17 mouse cellular contexts compared by ENCODE assay signal in genomic region chr9:95521031-95521430, GRCm38 (mm10). TPM values are rescaled to one million over a fixed set of nuclear protein-coding genes. Genes with fewer than 3 reads are reported as not detected.
DNase-seq lines count a peak whose midpoint lies in the region; ATAC-seq and TF ChIP-seq lines count a peak whose summit lies in the region.
"Had no signal": no experiment of that assay in that cellular context is flagged by ENCODE, and none has a peak within 500 bp of the region (broad histone marks: within the 10 kb centered on the region; RNA-seq: fewer than 3 reads in every experiment).

No protein-coding gene starts in this region.

- no peak for DNase-seq in frontal cortex, postnatal 10 days (ENCODE audit: low spot score in 2 of 2)
- peak; percentile 75 for DNase-seq in midbrain, embryonic 11.5 days (ENCODE audit: low spot score, missing footprints)
- DNase-seq in R1 (ENCODE audit: low read depth, low spot score) = peak; percentile 88
- DNase-seq in urinary bladder, adult 18-20 months (ENCODE audit: low spot score in 2 of 2) = no peak
- no peak for DNase-seq in stomach, postnatal 0 days (ENCODE audit: low spot score)
- DNase-seq in left cerebral cortex, postnatal 10 days (ENCODE audit: extremely low spot score in 1 of 2, low spot score in 2 of 2) = no peak
- DNase-seq: adrenal gland, adult 8-10 months; cerebellum, adult 2 months; gastrocnemius, postnatal 25 days; heart, postnatal 10 days had no signal

- intact Hi-C loops in left cerebral cortex, postnatal 10 days (cut with DNase I) = loop anchor here (10.0 kb wide), 1 partner anchor 334 kb away; the partner anchor contains the start of gene Atr

- no peak for TF ChIP-seq CTCF in stomach, postnatal 0 days (IDR thresholded peaks at IDR 0.05; ENCODE audit: low read depth)

- no peak overlapping the region for H3K9ac ChIP-seq in midbrain, embryonic 11.5 days (ENCODE audit: low read length)
- no peak overlapping the region for H3K9ac ChIP-seq in midbrain, embryonic 13.5 days (replicated peaks)
- H3K9ac ChIP-seq in stomach, postnatal 0 days (ENCODE audit: low read length) = no peak overlapping the region
- H3K9ac ChIP-seq: forebrain, embryonic 13.5 days; hindbrain, embryonic 12.5 days had no signal

- no peak overlapping the region for H3K27ac ChIP-seq in midbrain, embryonic 11.5 days (ENCODE audit: low read depth, low read length)
- H3K27ac ChIP-seq in midbrain, embryonic 13.5 days = no peak overlapping the region
- no peak overlapping the region for H3K27ac ChIP-seq in stomach, postnatal 0 days (replicated peaks)
- H3K27ac ChIP-seq: embryonic facial prominence, embryonic 10.5 days; forebrain, embryonic 13.5 days; hindbrain, embryonic 12.5 days had no signal

- H3K4me3 ChIP-seq in midbrain, embryonic 11.5 days (ENCODE audit: low read depth, low read length) = no peak overlapping the region
- no peak overlapping the region for H3K4me3 ChIP-seq in midbrain, embryonic 13.5 days (replicated peaks)
- no peak overlapping the region for H3K4me3 ChIP-seq in stomach, postnatal 0 days (ENCODE audit: low read depth, low read length)
- H3K4me3 ChIP-seq: embryonic facial prominence, embryonic 10.5 days; forebrain, embryonic 13.5 days; hindbrain, embryonic 12.5 days had no signal

- TF ChIP-seq EP300 in stomach, postnatal 0 days (optimal IDR thresholded peaks at IDR 0.05) = no peak

- H3K4me2 ChIP-seq in midbrain, embryonic 11.5 days = no peak overlapping the region
- H3K4me2 ChIP-seq in midbrain, embryonic 13.5 days (replicated peaks) = no peak overlapping the region
- H3K4me2 ChIP-seq in stomach, postnatal 0 days (replicated peaks; ENCODE audit: low read depth) = no peak overlapping the region
- H3K4me2 ChIP-seq: forebrain, embryonic 13.5 days; hindbrain, embryonic 12.5 days had no signal

- H3K9me3 ChIP-seq in midbrain, embryonic 11.5 days (ENCODE audit: control insufficient read depth, low read length) = no peaks in the 10 kb centered on the region
- H3K9me3 ChIP-seq in midbrain, embryonic 13.5 days = no peaks in the 10 kb centered on the region
- H3K9me3 ChIP-seq in stomach, postnatal 0 days (ENCODE audit: control insufficient read depth, low read length) = no peaks in the 10 kb centered on the region
- H3K9me3 ChIP-seq: embryonic facial prominence, embryonic 10.5 days; forebrain, embryonic 13.5 days; hindbrain, embryonic 12.5 days had no signal

- no peaks in the 10 kb centered on the region for H3K4me1 ChIP-seq in midbrain, embryonic 11.5 days (ENCODE audit: control insufficient read depth, insufficient read depth, low read length)
- H3K4me1 ChIP-seq in midbrain, embryonic 13.5 days (replicated peaks) = no peaks in the 10 kb centered on the region
- H3K4me1 ChIP-seq in stomach, postnatal 0 days (replicated peaks; ENCODE audit: control insufficient read depth, insufficient read depth) = no peaks in the 10 kb centered on the region
- H3K4me1 ChIP-seq: forebrain, embryonic 13.5 days; hindbrain, embryonic 12.5 days had no signal

- 90% methylated on average over 8 of the region's 8 CpGs for WGBS in midbrain, embryonic 11.5 days
- WGBS in midbrain, embryonic 13.5 days = 92% methylated on average over 8 of the region's 8 CpGs
- WGBS in stomach, postnatal 0 days = 85% methylated on average over 8 of the region's 8 CpGs

- H3K27me3 ChIP-seq in midbrain, embryonic 11.5 days (ENCODE audit: control insufficient read depth, insufficient read depth, low read length) = no peaks in the 10 kb centered on the region
- H3K27me3 ChIP-seq in midbrain, embryonic 13.5 days = no peaks in the 10 kb centered on the region
- H3K27me3 ChIP-seq in stomach, postnatal 0 days (ENCODE audit: control insufficient read depth, insufficient read depth, low read length) = no peaks in the 10 kb centered on the region
- H3K27me3 ChIP-seq: forebrain, embryonic 13.5 days; hindbrain, embryonic 12.5 days; Patski had no signal

- H3K36me3 ChIP-seq in midbrain, embryonic 11.5 days (ENCODE audit: control insufficient read depth, insufficient read depth, low read length) = no peaks in the 10 kb centered on the region
- no peaks in the 10 kb centered on the region for H3K36me3 ChIP-seq in midbrain, embryonic 13.5 days
- no peaks in the 10 kb centered on the region for H3K36me3 ChIP-seq in stomach, postnatal 0 days (ENCODE audit: control insufficient read depth, insufficient read depth, low read length)
- H3K36me3 ChIP-seq: embryonic facial prominence, embryonic 10.5 days; hindbrain, embryonic 12.5 days had no signal

- 0 out of 2 replicates have a peak, but pooled peaks have one; percentile 41 for ATAC-seq in frontal cortex, adult (ENCODE audit: low TSS enrichment)
- ATAC-seq in midbrain, embryonic 11.5 days (ENCODE audit: low FRiP score) = no peak
- no peak for ATAC-seq in midbrain, embryonic 13.5 days
- no peak for ATAC-seq in stomach, postnatal 0 days (ENCODE audit: low FRiP score, low TSS enrichment)
- ATAC-seq: forebrain, embryonic 13.5 days; hindbrain, embryonic 16.5 days; Patski had no signal

RNA-seq across cellular contexts. Expression of gene U2surp, which starts 9.2 kb away (rescaled TPM):
- 157 and 169 TPM in 2 replicates for polyA plus RNA-seq in midbrain, embryonic 11.5 days (2014; fragmentation: Nextera tagmentation; extraction: Ambion mirVana)
- polyA plus RNA-seq in midbrain, embryonic 13.5 days (2015; fragmentation: Nextera tagmentation; extraction: Ambion mirVana) = 153 and 172 TPM in 2 replicates
- 67.9 and 75.2 TPM in 2 replicates for polyA plus RNA-seq in stomach, postnatal 0 days (2015; fragmentation: Nextera tagmentation; extraction: Ambion mirVana)
- total RNA-seq in left cerebral cortex, postnatal 10 days (2021) = 10 to 100 TPM; 66.3 to 67.9 TPM

RNA-seq across cellular contexts. Expression of gene Paqr9, which starts 38.4 kb away (rescaled TPM):
- polyA plus RNA-seq in midbrain, embryonic 11.5 days (2014; fragmentation: Nextera tagmentation; extraction: Ambion mirVana) = 0.33 and 0.36 TPM in 2 replicates
- 1.8 and 1.9 TPM in 2 replicates for polyA plus RNA-seq in midbrain, embryonic 13.5 days (2015; fragmentation: Nextera tagmentation; extraction: Ambion mirVana)
- polyA plus RNA-seq in stomach, postnatal 0 days (2015; fragmentation: Nextera tagmentation; extraction: Ambion mirVana) = 0.11 and 0.18 TPM in 2 replicates
- total RNA-seq in left cerebral cortex, postnatal 10 days (2021) = 10 to 100 TPM; 38.1 to 38.8 TPM

Comparison
In these comparisons a context has a peak if more than half of its experiments do, and no peak if none do; other contexts are left out.
1. DNase-seq: peak in midbrain, embryonic 11.5 days (single experiment) and R1 (single experiment); none in frontal cortex, postnatal 10 days (0 of 2), urinary bladder, adult 18-20 months (0 of 2), stomach, postnatal 0 days (single experiment) and left cerebral cortex, postnatal 10 days (0 of 2).